Mouse (Mus musculus) megakaryocyte, embryonic 14.5 days (primary cell): Measurements from ENCODE around the gene Zfp316. TPM values are rescaled to one million over a fixed set of nuclear protein-coding genes. Genes with fewer than 3 reads are reported as not detected.

Experiments used
- H3K27me3 ChIP-seq: replicated peaks from 2 replicates; pipeline ENCODE3; 2012; ENCODE audit warnings: inconsistent platforms
- H3K36me3 ChIP-seq: replicated peaks from 2 replicates; pipeline ENCODE3; 2012; ENCODE audit warnings: low read length, inconsistent platforms, mixed read lengths
- H3K4me1 ChIP-seq: 2 replicates; pipeline ENCODE4 v1.6.1; 2012; ENCODE audit warnings: inconsistent platforms
- H3K4me3 ChIP-seq: replicated peaks from 2 replicates; pipeline ENCODE3; 2012; ENCODE audit warnings: moderate library complexity, mild to moderate bottlenecking, inconsistent platforms
- H3K9me3 ChIP-seq: 2 replicates; pipeline ENCODE4 v1.6.1; 2012; ENCODE audit warnings: inconsistent platforms
- FLI1 ChIP-seq: IDR thresholded peaks from 2 replicates; pipeline ENCODE4 v1.6.1; 2012; ENCODE audit warnings: low read length, inconsistent platforms, mixed read lengths
- GATA1 ChIP-seq: IDR thresholded peaks from 3 replicates; pipeline ENCODE4 v1.6.1; 2012; ENCODE audit warnings: mixed read lengths, low read length, inconsistent platforms, borderline replicate concordance
- polyA plus RNA-seq: library from polyadenylated mRNA; stranded (reverse); fragments of >175 nt; gene quantifications from 2 replicates; pipeline ENCODE4 v1.2.3, GENCODE M21; 2012; ENCODE audit warnings: low replicate concordance; ENCODE audit not compliant: insufficient read depth

Zfp316 gene
- polyA plus RNA-seq, 1 experiment = 1.1 TPM

GRCm38 (mm10) chr5:143288378-143288911, 18.6 kb upstream of the Zfp316 start:
- H3K4me3 ChIP-seq = peak overlapping the region; percentile 79
- peaks cover 96% of the 10 kb centered on the region for H3K27me3 ChIP-seq
- peaks cover 21% of the 10 kb centered on the region for H3K4me1 ChIP-seq
- TF ChIP-seq FLI1 = no peak
- TF ChIP-seq GATA1 = no peak
- peaks cover 25% of the 10 kb centered on the region; the same call in 1 of the 2 replicates for H3K9me3 ChIP-seq
- H3K36me3 ChIP-seq = no peaks in the 10 kb centered on the region

GRCm38 (mm10) chr5:143287774-143288328, 18.0 kb upstream of the Zfp316 start:
- Histone ChIP-seq H3K9me3 (peaks cover 30% of the 10 kb centered on the region), H3K36me3 (no peaks in the 10 kb centered on the region), H3K4me1 (peaks cover 16% of the 10 kb centered on the region), H3K4me3 (peak overlapping the region; percentile 79), H3K27me3 (peaks cover 93% of the 10 kb centered on the region)
- no peak for TF ChIP-seq FLI1
- no peak for TF ChIP-seq GATA1

- H3K9me3 ChIP-seq = peaks cover 26% of the 10 kb centered on the region
- TF ChIP-seq GATA1 = no peak
- no peak for TF ChIP-seq FLI1
- no peaks in the 10 kb centered on the region for H3K36me3 ChIP-seq
- no peak overlapping the region for H3K4me3 ChIP-seq
- H3K27me3 ChIP-seq = peaks cover 82% of the 10 kb centered on the region
- peaks cover 22% of the 10 kb centered on the region for H3K4me1 ChIP-seq
These were observed 14.9 kb upstream of the Zfp316 start for GRCm38 (mm10) chr5:143284762-143285161.

- H3K27me3 ChIP-seq = peaks cover 77% of the 10 kb centered on the region
These were observed 9.4 kb upstream of the Zfp316 start for GRCm38 (mm10) chr5:143279247-143279646.

GRCm38 (mm10) chr5:143275761-143276160, 5.9 kb upstream of the Zfp316 start:
- Histone ChIP-seq H3K27me3 (peaks cover 81% of the 10 kb centered on the region), H3K36me3 (no peaks in the 10 kb centered on the region)

More at GRCm38 (mm10) chr5:143279247-143279646, 9.4 kb upstream of the Zfp316 start:
- TF ChIP-seq GATA1 (no peak), FLI1 (no peak)
- H3K4me3 ChIP-seq = no peak overlapping the region
- H3K9me3 ChIP-seq = peaks cover 13% of the 10 kb centered on the region
- H3K36me3 ChIP-seq = no peaks in the 10 kb centered on the region
- H3K4me1 ChIP-seq = peaks cover 11% of the 10 kb centered on the region

GRCm38 (mm10) chr5:143272540-143273330, 2.9 kb upstream of the Zfp316 start:
- TF ChIP-seq FLI1 (no peak), GATA1 (no peak)
- Histone ChIP-seq H3K36me3 (no peaks in the 10 kb centered on the region), H3K4me1 (peaks cover 45% of the 10 kb centered on the region), H3K9me3 (0 out of 2 replicates have a peak, but pooled peaks cover 2% of the 10 kb centered on the region), H3K4me3 (no peak overlapping the region), H3K27me3 (peaks cover 80% of the 10 kb centered on the region)

More at GRCm38 (mm10) chr5:143275761-143276160, 5.9 kb upstream of the Zfp316 start:
- no peak overlapping the region for H3K4me3 ChIP-seq
- no peak for TF ChIP-seq GATA1
- TF ChIP-seq FLI1 = no peak
- peaks cover 6% of the 10 kb centered on the region; the same call in 1 of the 2 replicates for H3K9me3 ChIP-seq
- H3K4me1 ChIP-seq = peaks cover 26% of the 10 kb centered on the region

GRCm38 (mm10) chr5:143272108-143272507, 2.3 kb upstream of the Zfp316 start:
- no peaks in the 10 kb centered on the region for H3K36me3 ChIP-seq
- no peak overlapping the region for H3K4me3 ChIP-seq
- H3K9me3 ChIP-seq = no peaks in the 10 kb centered on the region
- peaks cover 45% of the 10 kb centered on the region for H3K4me1 ChIP-seq
- H3K27me3 ChIP-seq = peaks cover 78% of the 10 kb centered on the region
- no peak for TF ChIP-seq FLI1

GRCm38 (mm10) chr5:143271642-143272041, 1.8 kb upstream of the Zfp316 start:
- peaks cover 45% of the 10 kb centered on the region for H3K4me1 ChIP-seq
- H3K4me3 ChIP-seq = no peak overlapping the region
- peaks cover 78% of the 10 kb centered on the region for H3K27me3 ChIP-seq
- H3K36me3 ChIP-seq = no peaks in the 10 kb centered on the region
- H3K9me3 ChIP-seq = no peaks in the 10 kb centered on the region
- no peak for TF ChIP-seq GATA1
- no peak for TF ChIP-seq FLI1

DNA sequence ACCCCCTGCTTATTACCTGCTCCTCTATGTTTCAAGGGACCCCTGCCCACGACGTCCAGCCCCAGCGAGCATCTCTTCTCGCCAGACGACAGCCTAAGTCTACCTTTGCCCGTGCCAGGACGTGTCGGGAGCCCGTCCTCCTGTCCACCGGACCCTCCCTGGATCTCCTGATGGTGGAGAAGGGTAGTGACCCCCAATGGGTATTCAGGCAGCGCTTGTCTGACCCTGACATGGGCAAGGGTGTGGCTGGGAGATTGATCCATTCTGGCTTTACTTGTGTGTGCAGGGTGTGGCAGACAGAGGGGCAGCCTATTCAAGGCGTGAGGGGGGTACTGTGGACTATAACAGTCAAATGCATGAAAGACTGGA, 313 bp upstream of the Zfp316 start:
- Histone ChIP-seq H3K4me3 (peak overlapping the region; percentile 97), H3K27me3 (peaks cover 73% of the 10 kb centered on the region), H3K9me3 (no peaks in the 10 kb centered on the region), H3K4me1 (peaks cover 45% of the 10 kb centered on the region), H3K36me3 (no peaks in the 10 kb centered on the region)
- no peak for TF ChIP-seq FLI1
- no peak for TF ChIP-seq GATA1

DNA sequence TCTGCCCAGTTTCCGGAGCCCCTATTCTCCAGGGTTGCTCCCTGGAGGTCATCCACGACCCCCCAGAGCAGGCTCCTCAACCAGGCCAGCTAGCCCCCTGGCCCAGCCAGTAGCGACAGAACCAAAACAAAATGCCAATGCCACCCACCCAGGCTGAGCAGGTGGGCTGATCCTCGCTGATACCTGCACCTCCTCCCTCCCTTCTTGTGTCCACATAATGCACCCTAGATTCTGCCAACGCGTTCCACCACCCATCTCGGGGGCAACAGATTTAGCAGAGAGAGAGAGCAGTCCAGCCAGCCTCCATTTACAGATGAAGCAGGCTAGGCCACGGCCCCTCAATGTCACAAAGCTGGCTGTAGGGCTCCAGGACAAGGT, 848 bp downstream of the Zfp316 start:
- H3K4me1 ChIP-seq = peaks cover 42% of the 10 kb centered on the region
- H3K9me3 ChIP-seq = no peaks in the 10 kb centered on the region
- peaks cover 73% of the 10 kb centered on the region for H3K27me3 ChIP-seq
- no peak for TF ChIP-seq FLI1
- TF ChIP-seq GATA1 = no peak
- H3K36me3 ChIP-seq = no peaks in the 10 kb centered on the region
- H3K4me3 ChIP-seq = peak overlapping the region; percentile 97
